Mouse (Mus musculus) stomach, embryonic 16.5 days (tissue): ENCODE measurements around the gene Brox. TPM values are rescaled to one million over a fixed set of nuclear protein-coding genes. Genes with fewer than 3 reads are reported as not detected.
"Not testable (repeated sequence)": the region's sequence is repeated elsewhere in the genome, so short reads cannot be mapped to it uniquely, and the experiment has no call there.

Experiments used
- ATAC-seq: fragments of 200-750 bp; cut with Nextera tagmentation; 2 replicates; pipeline ENCODE4 v1.8.0; 2017; ENCODE audit warnings: moderate number of reproducible peaks, moderate TSS enrichment; ENCODE audit not compliant: insufficient read depth, low FRiP score
- H3K27ac ChIP-seq: fragments of 300-500 bp; sonication (generic); 2 replicates; pipeline ENCODE4 v1.5.1; 2014; ENCODE audit warnings: low read length
- H3K27me3 ChIP-seq: fragments of 300-500 bp; sonication (generic); 2 replicates; pipeline ENCODE4 v1.6.1; 2014; ENCODE audit warnings: low read length, control low read depth, mixed read lengths; ENCODE audit not compliant: control insufficient read depth, insufficient read depth
- H3K36me3 ChIP-seq: fragments of 300-500 bp; sonication (generic); 2 replicates; pipeline ENCODE4 v1.6.1; 2014; ENCODE audit warnings: low read length; ENCODE audit not compliant: control insufficient read depth, insufficient read depth
- H3K4me1 ChIP-seq: fragments of 300-500 bp; sonication (generic); 2 replicates; pipeline ENCODE4 v1.6.1; 2014; ENCODE audit warnings: low read length, control low read depth, mixed read lengths; ENCODE audit not compliant: control insufficient read depth, insufficient read depth
- H3K4me2 ChIP-seq: fragments of 300-500 bp; sonication (generic); 2 replicates; pipeline ENCODE4 v1.6.1; 2014; ENCODE audit warnings: low read depth, low read length, mixed read lengths
- H3K4me3 ChIP-seq: fragments of 300-500 bp; sonication (generic); replicated peaks from 2 replicates; pipeline ENCODE4 v1.5.1; 2014; ENCODE audit warnings: mild to moderate bottlenecking, low read length
- H3K9ac ChIP-seq: fragments of 300-500 bp; sonication (generic); 2 replicates; pipeline ENCODE4 v1.6.1; 2014; ENCODE audit warnings: low read length
- H3K9me3 ChIP-seq: fragments of 300-500 bp; sonication (generic); replicated peaks from 2 replicates; pipeline ENCODE4 v1.6.1; 2016; ENCODE audit warnings: low read length, control low read depth; ENCODE audit not compliant: control insufficient read depth
- WGBS: fragments of 180-500 bp; shearing (Covaris S2); extraction: QIAGEN DNeasy Blood & Tissue Kit; methylation state at CpG from one replicate; pipeline ENCODE4 v1.1.7; 2014; 5-methylcytosine and 5-hydroxymethylcytosine counted together
- polyA plus RNA-seq: library from polyadenylated mRNA; unstranded; fragments of >200 nt; fragmentation: Nextera tagmentation; extraction: Ambion mirVana; gene quantifications from 2 replicates; pipeline ENCODE4 v1.2.1, GENCODE M21; 2015

Brox gene
- polyA plus RNA-seq: 45.6 and 47.9 TPM in 2 replicates

DNA sequence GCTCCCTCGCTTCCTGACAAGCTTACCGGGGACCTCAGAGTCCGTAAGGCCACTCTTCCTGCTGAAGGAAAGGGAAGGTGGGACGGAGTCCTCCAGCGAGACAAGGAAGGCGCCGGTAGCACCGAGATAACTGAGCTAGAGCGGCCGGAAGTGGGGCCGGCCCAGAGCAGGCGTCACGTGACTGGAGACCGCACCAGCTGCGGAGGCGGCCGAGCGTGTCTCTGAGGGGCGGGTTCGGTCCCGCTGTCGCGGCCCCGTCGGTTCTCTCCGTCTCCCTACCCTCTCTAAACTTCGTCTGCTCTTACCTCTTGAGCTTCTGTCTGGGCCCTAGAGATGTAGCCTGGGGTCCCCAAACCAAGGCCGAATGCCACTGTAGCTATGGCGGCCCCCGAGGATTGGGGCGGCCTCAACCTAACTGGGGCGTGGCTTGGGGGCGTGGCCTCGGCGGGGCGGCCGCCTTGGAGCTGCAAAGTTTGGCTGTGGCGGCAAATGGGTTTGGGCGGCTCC is at the start of gene Brox:
TSS of gene Brox (minus strand) at position 393 of the 507 bp plus-strand sequence.
- peak within 1 kb of the TSS; percentile 47 for H3K27ac ChIP-seq
- WGBS: under 1% methylated on average over 38 of the region's 39 CpGs
- H3K4me2 ChIP-seq: peak within 1 kb of the TSS; percentile 54
- H3K27me3 ChIP-seq: no peaks in the 10 kb centered on the region
- H3K9ac ChIP-seq: peak within 1 kb of the TSS; percentile 67
- peak; percentile 90 for ATAC-seq
- no peaks in the 10 kb centered on the region for H3K4me1 ChIP-seq
- peak within 1 kb of the TSS; percentile 53 for H3K4me3 ChIP-seq
- no peaks in the 10 kb centered on the region; the same call in 1 of the 2 replicates for H3K36me3 ChIP-seq
- H3K9me3 ChIP-seq: no peaks in the 10 kb centered on the region

GRCm38 (mm10) chr1:183345817-183346195 is 48.7 kb upstream of the Brox start:
- no peak for ATAC-seq
- no peak overlapping the region for H3K27ac ChIP-seq
- peak overlapping the region; percentile 90 for H3K9ac ChIP-seq
- peaks cover 6% of the 10 kb centered on the region; the same call in 1 of the 2 replicates for H3K4me1 ChIP-seq
- peak overlapping the region; percentile 88 for H3K4me3 ChIP-seq
- H3K9me3 ChIP-seq: no peaks in the 10 kb centered on the region
- no peaks in the 10 kb centered on the region for H3K27me3 ChIP-seq
- peaks cover 6% of the 10 kb centered on the region; the same call in 1 of the 2 replicates for H3K36me3 ChIP-seq
- peak overlapping the region; percentile 91 for H3K4me2 ChIP-seq
- WGBS: 2% methylated on average over 10 of the region's 10 CpGs

DNA sequence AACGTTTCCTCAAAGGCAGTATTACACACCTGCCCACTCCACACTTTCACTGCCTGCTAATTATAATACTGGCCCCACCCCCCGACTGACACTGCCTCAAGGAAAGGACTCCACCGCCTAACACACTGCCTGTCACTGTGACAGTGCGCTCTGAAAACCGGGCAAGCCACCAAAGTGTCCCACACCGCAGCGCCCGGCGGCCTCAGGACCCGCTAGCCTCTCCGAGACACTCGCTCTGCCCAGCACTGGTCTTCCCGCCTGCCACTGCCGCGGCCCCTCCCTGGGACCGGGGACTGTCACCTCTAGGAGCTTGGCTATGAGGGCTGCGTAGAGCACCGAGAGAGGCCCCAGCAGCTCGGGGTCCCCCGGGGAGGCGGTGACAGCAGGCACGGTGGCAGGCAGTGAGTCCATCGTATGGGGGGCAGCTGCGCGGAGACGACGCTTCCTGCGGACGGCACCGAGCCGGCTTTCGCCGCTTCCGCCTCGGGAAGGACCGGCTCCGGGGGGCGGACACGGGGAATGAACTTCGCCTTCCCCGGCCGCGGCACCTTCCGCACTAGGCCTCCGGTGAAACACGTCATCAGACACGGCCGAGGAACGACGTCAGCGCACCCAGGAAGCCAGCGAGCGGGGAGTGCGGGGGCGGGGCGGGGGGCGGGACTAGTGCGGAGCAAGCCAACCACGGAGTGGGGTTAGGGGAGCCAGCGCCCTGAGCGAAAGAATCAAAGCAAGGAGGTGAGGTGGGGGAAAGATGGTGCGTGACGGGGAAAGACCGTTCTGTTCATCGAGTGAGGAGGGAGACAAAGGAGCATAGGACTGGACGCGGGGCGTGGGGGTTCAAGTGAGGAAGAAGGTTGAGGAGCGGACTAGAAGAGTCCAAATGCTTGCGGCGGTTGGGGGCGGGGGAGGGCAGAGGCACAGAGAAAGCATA is 48.1 kb upstream of the Brox start:
- Histone ChIP-seq H3K9me3 (no peaks in the 10 kb centered on the region), H3K9ac (peak overlapping the region; percentile 90), H3K4me2 (peak overlapping the region; percentile 91), H3K27me3 (no peaks in the 10 kb centered on the region), H3K36me3 (peaks cover 6% of the 10 kb centered on the region; the same call in 1 of the 2 replicates), H3K27ac (peak overlapping the region; percentile 76), H3K4me3 (peak overlapping the region; percentile 88), H3K4me1 (peaks cover 6% of the 10 kb centered on the region; the same call in 1 of the 2 replicates)
- peak; percentile 95 for ATAC-seq
- WGBS: under 1% methylated on average over 72 of the region's 72 CpGs

- not testable (repeated sequence) for H3K36me3 ChIP-seq, H3K4me2 ChIP-seq, ATAC-seq, H3K27ac ChIP-seq, H3K9ac ChIP-seq, H3K27me3 ChIP-seq, H3K9me3 ChIP-seq, H3K4me3 ChIP-seq, H3K4me1 ChIP-seq
- WGBS: 89% methylated on average over 1 of the region's 1 CpGs
These were observed 45.8 kb upstream of the Brox start for GRCm38 (mm10) chr1:183342902-183343301.

DNA sequence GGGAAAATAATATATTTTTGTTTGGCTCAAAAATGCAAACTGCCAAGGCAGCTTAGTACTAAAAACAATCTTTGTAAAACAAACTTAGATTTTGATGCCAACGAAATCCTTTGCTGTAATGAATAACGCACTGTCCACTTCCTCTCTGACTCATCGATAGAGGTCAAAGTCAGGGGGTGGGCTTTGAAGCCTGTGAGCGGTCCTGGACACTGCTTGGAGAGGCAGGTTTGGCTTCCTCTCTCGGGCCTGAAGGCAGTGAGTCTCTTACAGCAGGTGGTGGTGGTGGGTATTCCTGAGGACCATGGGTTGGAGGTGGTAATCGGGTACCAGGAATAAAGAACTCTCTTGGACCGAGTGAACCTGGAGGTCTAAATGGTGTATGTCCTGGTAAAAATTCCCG is 30.1 kb upstream of the Brox start:
- no peak overlapping the region for H3K27ac ChIP-seq
- H3K9ac ChIP-seq: no peak overlapping the region
- 90% methylated on average over 8 of the region's 8 CpGs for WGBS
- no peak overlapping the region for H3K4me2 ChIP-seq
- H3K27me3 ChIP-seq: no peaks in the 10 kb centered on the region
- ATAC-seq: no peak
- peaks cover 53% of the 10 kb centered on the region for H3K36me3 ChIP-seq
- H3K9me3 ChIP-seq: no peaks in the 10 kb centered on the region
- H3K4me1 ChIP-seq: no peaks in the 10 kb centered on the region
- H3K4me3 ChIP-seq: no peak overlapping the region

- peaks cover 39% of the 10 kb centered on the region for H3K36me3 ChIP-seq
- H3K4me1 ChIP-seq: no peaks in the 10 kb centered on the region
- WGBS: 94% methylated on average over 6 of the region's 6 CpGs
- no peak for ATAC-seq
- no peaks in the 10 kb centered on the region for H3K27me3 ChIP-seq
- H3K4me2 ChIP-seq: no peak overlapping the region
- no peak overlapping the region for H3K9ac ChIP-seq
- H3K4me3 ChIP-seq: no peak overlapping the region
- no peaks in the 10 kb centered on the region for H3K9me3 ChIP-seq
- no peak overlapping the region for H3K27ac ChIP-seq
These were observed 27.4 kb upstream of the Brox start for GRCm38 (mm10) chr1:183324433-183324832.

DNA sequence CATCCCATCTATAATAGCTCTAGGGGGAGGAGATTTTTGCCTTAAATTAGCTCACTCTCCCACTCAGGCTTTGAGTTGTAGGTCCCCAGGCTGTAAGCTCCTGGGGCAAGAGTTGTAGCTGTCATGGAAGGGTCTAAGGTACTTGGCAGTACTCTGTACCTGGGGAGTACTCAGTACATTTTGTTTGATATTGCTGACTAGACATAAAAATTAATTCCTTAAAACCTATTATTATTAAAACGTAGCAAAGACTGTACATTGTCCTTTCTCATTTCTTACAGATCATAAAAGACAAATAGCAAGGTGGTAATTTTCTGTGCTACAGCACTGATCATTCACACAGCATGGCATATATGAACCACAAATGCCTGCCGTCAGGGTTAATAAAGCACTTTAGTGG is 26.9 kb upstream of the Brox start:
- H3K27ac ChIP-seq: no peak overlapping the region
- peaks cover 41% of the 10 kb centered on the region for H3K36me3 ChIP-seq
- ATAC-seq: no peak
- 95% methylated on average over 2 of the region's 2 CpGs for WGBS
- no peak overlapping the region for H3K4me3 ChIP-seq
- H3K9me3 ChIP-seq: no peaks in the 10 kb centered on the region
- no peaks in the 10 kb centered on the region for H3K4me1 ChIP-seq
- no peak overlapping the region for H3K4me2 ChIP-seq
- no peaks in the 10 kb centered on the region for H3K27me3 ChIP-seq
- no peak overlapping the region for H3K9ac ChIP-seq

GRCm38 (mm10) chr1:183322496-183322895 is 25.4 kb upstream of the Brox start:
- H3K27me3 ChIP-seq, H3K9me3 ChIP-seq, H3K4me3 ChIP-seq, ATAC-seq, H3K9ac ChIP-seq, H3K4me2 ChIP-seq, H3K4me1 ChIP-seq, H3K27ac ChIP-seq: not testable (repeated sequence)
- 82% methylated on average over 5 of the region's 5 CpGs for WGBS
- H3K36me3 ChIP-seq: peaks cover 47% of the 10 kb centered on the region

DNA sequence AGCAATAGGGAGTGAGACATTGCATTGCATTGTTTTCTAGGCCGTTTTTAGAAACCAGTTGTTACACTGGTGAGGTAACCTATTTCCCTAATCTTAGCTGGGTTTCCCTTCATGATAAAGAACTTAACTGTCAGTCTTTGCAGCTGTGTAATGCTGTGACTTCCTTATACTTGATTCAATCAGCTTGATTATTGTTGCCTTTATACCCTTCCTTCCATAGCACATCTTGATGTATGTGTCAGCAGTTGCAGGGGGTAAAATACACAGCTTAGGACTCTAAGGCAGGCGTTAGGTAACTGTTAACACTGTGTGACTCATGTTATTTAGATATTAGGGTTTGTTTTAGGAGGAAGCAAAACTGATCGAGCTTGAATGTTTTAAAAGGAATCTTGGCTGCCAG is 23.6 kb upstream of the Brox start:
- Histone ChIP-seq H3K27ac (no peak overlapping the region), H3K36me3 (peaks cover 35% of the 10 kb centered on the region)
- peak; percentile 53; the same call in 1 of the 2 replicates for ATAC-seq

More for the DNA sequence above, 23.6 kb upstream of the Brox start:
- no peaks in the 10 kb centered on the region for H3K9me3 ChIP-seq
- H3K4me2 ChIP-seq: no peak overlapping the region
- H3K27me3 ChIP-seq: no peaks in the 10 kb centered on the region
- 60% methylated on average over 3 of the region's 3 CpGs for WGBS
- H3K4me3 ChIP-seq: no peak overlapping the region
- H3K4me1 ChIP-seq: no peaks in the 10 kb centered on the region
- no peak overlapping the region for H3K9ac ChIP-seq
